Mouse (Mus musculus): ENCODE data around the gene Ucp2.

Ucp2 gene

GRCm38 (mm10) chr7:100496791-100497190 lies 3.7 kb downstream of the Ucp2 start:
- H3K9me3 ChIP-seq (ENCODE audit: low read length): no peaks in the 10 kb centered on the region
- H3K4me3 ChIP-seq (replicated peaks; ENCODE audit: low read length): peak overlapping the region; percentile 63
- peaks cover 88% of the 10 kb centered on the region for H3K4me1 ChIP-seq (replicated peaks; ENCODE audit: low read depth, low read length)
- no peaks in the 10 kb centered on the region for H3K27me3 ChIP-seq (ENCODE audit: insufficient read depth, low read length)
- TF ChIP-seq CTCF (conservative IDR thresholded peaks at IDR 0.05; ENCODE audit: low read length) (no peak), POU5F1 (IDR thresholded peaks at IDR 0.05; ENCODE audit: borderline replicate concordance, low read length) (no peak), NANOG (IDR thresholded peaks at IDR 0.05; ENCODE audit: borderline replicate concordance, low read length) (no peak)
- peaks cover 67% of the 10 kb centered on the region for H3K36me3 ChIP-seq (ENCODE audit: insufficient read depth, low read length)

DNA sequence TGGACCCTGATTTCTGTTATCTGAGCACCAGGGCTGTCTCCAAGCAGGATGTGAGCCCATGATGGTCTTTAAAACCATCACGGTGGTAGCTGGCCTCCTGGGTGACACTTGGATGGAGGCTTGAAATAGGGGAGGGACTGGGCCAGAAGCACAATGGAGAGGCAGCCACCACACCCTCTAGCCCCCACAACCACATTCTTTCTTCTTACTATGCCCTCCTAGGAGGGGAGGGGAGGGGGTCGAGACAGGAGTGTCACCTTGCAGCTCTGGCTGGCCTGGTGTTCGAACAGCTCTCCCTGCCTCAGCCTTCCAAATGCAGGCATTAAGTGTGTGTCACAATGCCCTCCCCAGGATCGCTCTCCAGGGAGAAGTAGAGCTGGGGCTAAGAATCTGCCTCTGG lies 4.3 kb downstream of the Ucp2 start:
- H3K36me3 ChIP-seq (ENCODE audit: insufficient read depth, low read length): peaks cover 67% of the 10 kb centered on the region
- TF ChIP-seq NANOG (IDR thresholded peaks at IDR 0.05; ENCODE audit: borderline replicate concordance, low read length): no peak
- TF ChIP-seq CTCF (conservative IDR thresholded peaks at IDR 0.05; ENCODE audit: low read length): no peak
- H3K9me3 ChIP-seq (ENCODE audit: low read length): no peaks in the 10 kb centered on the region
- H3K4me3 ChIP-seq (replicated peaks; ENCODE audit: low read length): peak overlapping the region; percentile 63
- H3K27me3 ChIP-seq (ENCODE audit: insufficient read depth, low read length): no peaks in the 10 kb centered on the region
- peaks cover 88% of the 10 kb centered on the region for H3K4me1 ChIP-seq (replicated peaks; ENCODE audit: low read depth, low read length)

GRCm38 (mm10) chr7:100497982-100498381 lies 4.8 kb downstream of the Ucp2 start:
- H3K36me3 ChIP-seq (ENCODE audit: insufficient read depth, low read length): peaks cover 67% of the 10 kb centered on the region

DNA sequence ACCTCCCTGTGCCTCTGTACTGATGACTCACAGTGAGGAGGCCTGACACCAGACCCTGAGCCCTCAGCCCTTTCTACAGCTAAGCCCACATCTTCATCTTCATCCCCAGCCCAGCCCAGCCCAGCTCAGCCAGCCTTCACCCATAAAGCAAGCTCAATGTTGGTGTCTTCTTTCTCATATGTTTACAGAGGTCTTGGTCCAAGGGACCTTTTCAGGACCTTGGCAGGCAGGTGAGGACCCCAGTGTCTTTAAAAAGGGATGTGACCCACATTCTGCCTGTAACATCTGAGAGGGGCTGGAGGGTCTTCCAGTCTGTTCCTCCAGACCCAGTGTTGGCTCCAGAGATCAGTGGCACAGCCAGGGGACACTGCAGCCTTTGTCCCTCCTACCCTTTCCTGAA lies 6.3 kb downstream of the Ucp2 start:
- peaks cover 62% of the 10 kb centered on the region for H3K36me3 ChIP-seq (ENCODE audit: insufficient read depth, low read length)
- no peaks in the 10 kb centered on the region for H3K27me3 ChIP-seq (ENCODE audit: insufficient read depth, low read length)
- TF ChIP-seq CTCF (conservative IDR thresholded peaks at IDR 0.05; ENCODE audit: low read length): no peak
- no peak for TF ChIP-seq NANOG (IDR thresholded peaks at IDR 0.05; ENCODE audit: borderline replicate concordance, low read length)
- TF ChIP-seq POU5F1 (IDR thresholded peaks at IDR 0.05; ENCODE audit: borderline replicate concordance, low read length): no peak
- peaks cover 99% of the 10 kb centered on the region for H3K4me1 ChIP-seq (replicated peaks; ENCODE audit: low read depth, low read length)
- peak overlapping the region; percentile 24; the same call in 1 of the 2 replicates for H3K4me3 ChIP-seq (replicated peaks; ENCODE audit: low read length)
- no peaks in the 10 kb centered on the region for H3K9me3 ChIP-seq (ENCODE audit: low read length)

More at GRCm38 (mm10) chr7:100497982-100498381, 4.8 kb downstream of the Ucp2 start:
- Histone ChIP-seq H3K9me3 (ENCODE audit: low read length) (no peaks in the 10 kb centered on the region), H3K4me1 (replicated peaks; ENCODE audit: low read depth, low read length) (peaks cover 91% of the 10 kb centered on the region), H3K4me3 (replicated peaks; ENCODE audit: low read length) (peak overlapping the region; percentile 63), H3K27me3 (ENCODE audit: insufficient read depth, low read length) (no peaks in the 10 kb centered on the region)
- no peak for TF ChIP-seq POU5F1 (IDR thresholded peaks at IDR 0.05; ENCODE audit: borderline replicate concordance, low read length)
- TF ChIP-seq NANOG (IDR thresholded peaks at IDR 0.05; ENCODE audit: borderline replicate concordance, low read length): no peak
- TF ChIP-seq CTCF (conservative IDR thresholded peaks at IDR 0.05; ENCODE audit: low read length): no peak

GRCm38 (mm10) chr7:100500276-100500977 lies 7.3 kb downstream of the Ucp2 start:
- peaks cover 52% of the 10 kb centered on the region for H3K36me3 ChIP-seq (ENCODE audit: insufficient read depth, low read length)
- H3K27me3 ChIP-seq (ENCODE audit: insufficient read depth, low read length): no peaks in the 10 kb centered on the region
- no peaks in the 10 kb centered on the region for H3K9me3 ChIP-seq (ENCODE audit: low read length)
- peaks cover 98% of the 10 kb centered on the region for H3K4me1 ChIP-seq (replicated peaks; ENCODE audit: low read depth, low read length)
- H3K4me3 ChIP-seq (replicated peaks; ENCODE audit: low read length): peak overlapping the region; percentile 24
- TF ChIP-seq NANOG (IDR thresholded peaks at IDR 0.05; ENCODE audit: borderline replicate concordance, low read length) (no peak), POU5F1 (IDR thresholded peaks at IDR 0.05; ENCODE audit: borderline replicate concordance, low read length) (no peak), CTCF (conservative IDR thresholded peaks at IDR 0.05; ENCODE audit: low read length) (no peak)

DNA sequence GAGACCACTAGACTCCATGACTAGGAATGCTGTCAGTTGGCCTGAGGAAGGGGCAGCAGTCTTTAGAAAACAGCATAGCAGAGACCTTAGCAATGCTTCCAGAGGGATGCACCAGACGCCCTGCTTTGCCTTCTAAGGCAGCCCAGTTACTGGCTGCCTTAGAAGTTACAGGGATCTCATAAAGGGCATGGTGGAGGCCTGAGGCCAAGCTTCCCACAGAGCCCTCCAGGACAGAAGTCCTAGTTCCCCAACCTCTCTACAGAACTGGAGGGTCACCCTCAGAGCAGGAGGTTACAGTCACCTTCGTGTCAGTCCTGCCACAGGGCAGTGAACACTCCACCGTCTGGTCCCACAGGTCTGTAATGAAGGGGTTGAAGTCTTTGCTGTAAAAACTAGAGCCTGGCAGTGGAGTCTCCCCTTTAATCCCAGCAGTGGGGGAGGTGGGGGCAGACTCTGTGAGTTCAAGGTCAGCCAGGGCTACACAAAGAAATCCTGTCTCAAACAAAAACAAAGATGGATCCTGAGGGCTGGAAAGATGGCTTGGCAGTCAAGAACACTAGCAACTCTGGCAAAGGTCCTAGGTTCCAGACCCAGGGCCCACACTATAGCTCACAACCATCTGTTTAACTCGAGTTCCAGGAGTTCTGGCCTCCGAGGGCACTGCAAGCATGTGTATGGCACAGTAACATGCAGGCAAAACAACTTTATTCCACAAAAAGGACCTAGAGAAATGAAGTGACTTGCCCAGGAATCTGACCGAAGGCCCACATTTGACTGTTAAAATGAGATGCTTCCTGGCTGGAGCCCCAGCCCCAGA lies 8.1 kb downstream of the Ucp2 start:
- H3K4me3 ChIP-seq (replicated peaks; ENCODE audit: low read length): peak overlapping the region; percentile 24
- peaks cover 46% of the 10 kb centered on the region for H3K36me3 ChIP-seq (ENCODE audit: insufficient read depth, low read length)
- H3K27me3 ChIP-seq (ENCODE audit: insufficient read depth, low read length): no peaks in the 10 kb centered on the region
- H3K9me3 ChIP-seq (ENCODE audit: low read length): no peaks in the 10 kb centered on the region
- TF ChIP-seq POU5F1 (IDR thresholded peaks at IDR 0.05; ENCODE audit: borderline replicate concordance, low read length): no peak
- no peak for TF ChIP-seq NANOG (IDR thresholded peaks at IDR 0.05; ENCODE audit: borderline replicate concordance, low read length)
- no peak for TF ChIP-seq CTCF (conservative IDR thresholded peaks at IDR 0.05; ENCODE audit: low read length)
- H3K4me1 ChIP-seq (replicated peaks; ENCODE audit: low read depth, low read length): peaks cover 99% of the 10 kb centered on the region

DNA sequence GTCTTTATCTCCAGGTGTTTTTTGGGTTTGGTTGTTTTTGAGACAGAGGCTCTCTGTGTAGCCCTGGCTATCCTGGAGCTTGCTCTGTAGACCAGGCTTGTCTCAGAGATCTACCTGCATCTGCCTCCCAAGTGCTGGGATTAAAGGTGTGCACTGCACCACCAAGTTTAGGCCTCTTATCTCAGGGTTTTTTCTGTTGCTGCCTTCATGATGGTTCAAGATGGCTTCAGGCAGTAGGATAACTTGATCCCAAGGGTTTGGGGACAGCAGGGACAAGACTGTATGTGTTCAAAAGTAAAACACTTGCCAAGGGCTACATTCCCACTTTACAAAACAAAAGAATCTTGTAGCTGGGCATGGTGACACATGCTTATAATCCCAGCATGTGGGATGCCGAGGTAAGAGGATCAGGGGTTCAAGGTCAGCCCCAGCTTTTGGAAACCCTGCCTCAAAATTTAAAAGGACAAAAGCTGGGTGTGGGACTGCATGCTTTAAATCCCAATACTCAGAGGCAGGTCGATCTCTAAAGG lies 8.8 kb downstream of the Ucp2 start:
- peaks cover 99% of the 10 kb centered on the region for H3K4me1 ChIP-seq (replicated peaks; ENCODE audit: low read depth, low read length)
- TF ChIP-seq NANOG (IDR thresholded peaks at IDR 0.05; ENCODE audit: borderline replicate concordance, low read length) (peak; percentile 56; the same call in 1 of the 2 replicates), CTCF (conservative IDR thresholded peaks at IDR 0.05; ENCODE audit: low read length) (no peak)
- no peaks in the 10 kb centered on the region for H3K9me3 ChIP-seq (ENCODE audit: low read length)
- peaks cover 40% of the 10 kb centered on the region for H3K36me3 ChIP-seq (ENCODE audit: insufficient read depth, low read length)
- H3K4me3 ChIP-seq (replicated peaks; ENCODE audit: low read length): 0 out of 2 replicates have a peak overlapping the region, but pooled peaks have one; percentile 0
- H3K27me3 ChIP-seq (ENCODE audit: insufficient read depth, low read length): no peaks in the 10 kb centered on the region

DNA sequence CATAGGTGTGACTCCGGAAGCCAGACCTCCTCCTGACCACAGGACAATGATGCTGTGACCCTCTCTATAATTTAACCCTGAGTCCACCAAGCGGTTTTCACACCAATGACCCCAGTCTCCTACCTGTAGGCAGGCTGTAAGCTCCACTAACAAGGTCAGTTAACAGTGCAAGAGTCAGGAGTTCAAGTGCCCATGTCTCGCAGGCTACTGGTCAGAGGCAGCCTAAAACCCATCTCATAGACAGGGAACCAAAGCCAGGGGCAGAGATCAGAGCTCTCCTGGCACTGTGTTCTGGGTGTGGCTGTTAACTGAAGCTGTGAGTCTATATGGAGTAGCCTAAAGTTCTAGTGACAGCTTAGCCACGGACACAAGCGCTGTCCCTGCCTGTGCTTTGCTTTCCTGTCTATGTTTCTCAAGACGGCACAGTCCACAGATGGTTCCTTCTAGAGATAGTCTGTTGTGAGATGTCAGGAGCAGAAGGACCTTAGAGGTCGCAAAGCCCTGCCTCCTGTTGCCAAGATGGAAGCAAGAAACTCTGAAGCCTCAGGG lies 9.3 kb downstream of the Ucp2 start:
- peaks cover 34% of the 10 kb centered on the region for H3K36me3 ChIP-seq (ENCODE audit: insufficient read depth, low read length)

More for the DNA sequence above, 9.3 kb downstream of the Ucp2 start:
- TF ChIP-seq POU5F1 (IDR thresholded peaks at IDR 0.05; ENCODE audit: borderline replicate concordance, low read length) (no peak), CTCF (conservative IDR thresholded peaks at IDR 0.05; ENCODE audit: low read length) (no peak), NANOG (IDR thresholded peaks at IDR 0.05; ENCODE audit: borderline replicate concordance, low read length) (no peak)
- Histone ChIP-seq H3K4me1 (replicated peaks; ENCODE audit: low read depth, low read length) (peaks cover 97% of the 10 kb centered on the region), H3K27me3 (ENCODE audit: insufficient read depth, low read length) (no peaks in the 10 kb centered on the region), H3K9me3 (ENCODE audit: low read length) (no peaks in the 10 kb centered on the region), H3K4me3 (replicated peaks; ENCODE audit: low read length) (0 out of 2 replicates have a peak overlapping the region, but pooled peaks have one; percentile 17)
